Comparison of ENCODE assay signal across 18 mouse cellular contexts in genomic region chr6:52674541-52674940, GRCm38 (mm10). TPM values are rescaled to one million over a fixed set of nuclear protein-coding genes. Genes with fewer than 3 reads are reported as not detected.
DNase-seq lines count a peak whose midpoint lies in the region; ATAC-seq and TF ChIP-seq lines count a peak whose summit lies in the region.
"Had no signal": no experiment of that assay in that cellular context is flagged by ENCODE, and none has a peak within 500 bp of the region (broad histone marks: within the 10 kb centered on the region; RNA-seq: fewer than 3 reads in every experiment).

No protein-coding gene starts in this region.

- H3K36me3 ChIP-seq in forebrain, postnatal 0 days (ENCODE audit: insufficient read depth) = no peaks in the 10 kb centered on the region
- H3K36me3 ChIP-seq in forebrain, embryonic 12.5 days (replicated peaks) = no peaks in the 10 kb centered on the region
- H3K36me3 ChIP-seq in midbrain, embryonic 13.5 days = no peaks in the 10 kb centered on the region
- H3K36me3 ChIP-seq: embryonic facial prominence, embryonic 13.5 days; limb, embryonic 15.5 days; midbrain, embryonic 12.5 days had no signal

- no peak overlapping the region for H3K9ac ChIP-seq in forebrain, postnatal 0 days
- H3K9ac ChIP-seq in forebrain, embryonic 12.5 days = no peak overlapping the region
- H3K9ac ChIP-seq in midbrain, embryonic 13.5 days (replicated peaks) = no peak overlapping the region
- H3K9ac ChIP-seq: embryonic facial prominence, embryonic 13.5 days; limb, embryonic 15.5 days; liver, postnatal 0 days; midbrain, embryonic 12.5 days had no signal

- H3K9me3 ChIP-seq in forebrain, postnatal 0 days (ENCODE audit: low read length) = no peaks in the 10 kb centered on the region
- no peaks in the 10 kb centered on the region for H3K9me3 ChIP-seq in forebrain, embryonic 12.5 days
- no peaks in the 10 kb centered on the region for H3K9me3 ChIP-seq in midbrain, embryonic 13.5 days
- H3K9me3 ChIP-seq: embryonic facial prominence, embryonic 13.5 days; limb, embryonic 15.5 days; midbrain, embryonic 12.5 days had no signal

- intact Hi-C loops in left cerebral cortex, postnatal 4 days (cut with DNase I) = no loop called here
- intact Hi-C loops in left cerebral cortex, postnatal 14 days (cut with DNase I) = no loop called here

- H3K27ac ChIP-seq in forebrain, postnatal 0 days (ENCODE audit: low read depth, low read length) = no peak overlapping the region
- H3K27ac ChIP-seq in forebrain, embryonic 12.5 days = no peak overlapping the region
- no peak overlapping the region for H3K27ac ChIP-seq in midbrain, embryonic 13.5 days
- H3K27ac ChIP-seq: embryonic facial prominence, embryonic 13.5 days; layer of hippocampus, adult 2 months; midbrain, embryonic 12.5 days had no signal

- no peak overlapping the region for H3K4me3 ChIP-seq in forebrain, postnatal 0 days (ENCODE audit: low read depth, low read length)
- no peak overlapping the region for H3K4me3 ChIP-seq in forebrain, embryonic 12.5 days (replicated peaks)
- no peak overlapping the region for H3K4me3 ChIP-seq in midbrain, embryonic 13.5 days (replicated peaks)
- H3K4me3 ChIP-seq: embryonic facial prominence, embryonic 13.5 days; layer of hippocampus, adult 2 months; limb, embryonic 15.5 days; midbrain, embryonic 12.5 days; myocyte had no signal

- DNase-seq in forebrain, postnatal 0 days = peak; percentile 21
- DNase-seq in left cerebral cortex, postnatal 4 days = peak; percentile 11
- DNase-seq in left cerebral cortex, postnatal 14 days (ENCODE audit: low spot score in 2 of 2) = no peak
- DNase-seq in ZHBTc4 (ENCODE audit: low read depth, low spot score) = peak; percentile 32
- peak; percentile 57 for DNase-seq in kidney, postnatal 10 days
- no peak for DNase-seq in spleen, postnatal 10 days (ENCODE audit: low spot score in 2 of 2)
- DNase-seq: adrenal gland, postnatal 36 days; heart, postnatal 14 days; liver, postnatal 0 days; lung, postnatal 36 days had no signal

- H3K4me1 ChIP-seq in forebrain, postnatal 0 days (ENCODE audit: insufficient read depth) = no peaks in the 10 kb centered on the region
- H3K4me1 ChIP-seq in forebrain, embryonic 12.5 days = no peaks in the 10 kb centered on the region; the same call in 1 of the 2 replicates
- H3K4me1 ChIP-seq in midbrain, embryonic 13.5 days (replicated peaks) = no peaks in the 10 kb centered on the region
- H3K4me1 ChIP-seq: embryonic facial prominence, embryonic 13.5 days; midbrain, embryonic 12.5 days had no signal

- 55% methylated on average over 12 of the region's 12 CpGs for WGBS in forebrain, postnatal 0 days
- WGBS in forebrain, embryonic 12.5 days = 83% methylated on average over 12 of the region's 12 CpGs
- 82% methylated on average over 12 of the region's 12 CpGs for WGBS in midbrain, embryonic 13.5 days

- H3K4me2 ChIP-seq in forebrain, postnatal 0 days (ENCODE audit: low read depth) = no peak overlapping the region
- H3K4me2 ChIP-seq in forebrain, embryonic 12.5 days = no peak overlapping the region
- H3K4me2 ChIP-seq in midbrain, embryonic 13.5 days (replicated peaks) = no peak overlapping the region
- H3K4me2 ChIP-seq: embryonic facial prominence, embryonic 13.5 days; limb, embryonic 15.5 days; midbrain, embryonic 12.5 days had no signal

- ATAC-seq in forebrain, postnatal 0 days = no peak
- no peak for ATAC-seq in forebrain, embryonic 12.5 days (ENCODE audit: low FRiP score)
- ATAC-seq in midbrain, embryonic 13.5 days = no peak
- ATAC-seq: hindbrain, postnatal 0 days; liver, postnatal 0 days had no signal

- no peaks in the 10 kb centered on the region for H3K27me3 ChIP-seq in forebrain, postnatal 0 days (ENCODE audit: insufficient read depth, low read length)
- no peaks in the 10 kb centered on the region for H3K27me3 ChIP-seq in forebrain, embryonic 12.5 days
- H3K27me3 ChIP-seq in midbrain, embryonic 13.5 days = no peaks in the 10 kb centered on the region
- H3K27me3 ChIP-seq: embryonic facial prominence, embryonic 13.5 days; limb, embryonic 15.5 days; midbrain, embryonic 12.5 days had no signal

- no peak for TF ChIP-seq CTCF in forebrain, postnatal 0 days (IDR thresholded peaks at IDR 0.05; ENCODE audit: low read depth)

RNA-seq across cellular contexts. Expression of gene Hibadh, which starts 34.4 kb away (rescaled TPM):
- 28.5 and 29.0 TPM in 2 replicates for total RNA-seq in forebrain, postnatal 0 days (2014; rRNA removed)
- polyA plus RNA-seq in forebrain, postnatal 0 days (2015; fragmentation: Nextera tagmentation; extraction: Ambion mirVana) = 44.8 and 50.9 TPM in 2 replicates
- 58.6 and 58.7 TPM in 2 replicates for polyA plus RNA-seq in forebrain, embryonic 12.5 days (2016; fragmentation: Nextera tagmentation; extraction: Ambion mirVana)
- total RNA-seq in left cerebral cortex, postnatal 4 days (2021) = 10 to 100 TPM; 31.2 to 32.2 TPM
- 10 to 100 TPM; 38.3 to 40.6 TPM for total RNA-seq in left cerebral cortex, postnatal 14 days (2021)
- polyA plus RNA-seq in midbrain, embryonic 13.5 days (2015; fragmentation: Nextera tagmentation; extraction: Ambion mirVana) = 54.1 and 55.0 TPM in 2 replicates

RNA-seq across cellular contexts. Expression of gene Tax1bp1, which starts 39.0 kb away (rescaled TPM):
- total RNA-seq in forebrain, postnatal 0 days (2014; rRNA removed) = 86.2 and 101 TPM in 2 replicates
- 135 and 155 TPM in 2 replicates for polyA plus RNA-seq in forebrain, postnatal 0 days (2015; fragmentation: Nextera tagmentation; extraction: Ambion mirVana)
- polyA plus RNA-seq in forebrain, embryonic 12.5 days (2016; fragmentation: Nextera tagmentation; extraction: Ambion mirVana) = 137 TPM in 2 replicates
- 100 to 1,000 TPM; 106 to 109 TPM for total RNA-seq in left cerebral cortex, postnatal 4 days (2021)
- 100 to 1,000 TPM; 114 to 118 TPM for total RNA-seq in left cerebral cortex, postnatal 14 days (2021)
- polyA plus RNA-seq in midbrain, embryonic 13.5 days (2015; fragmentation: Nextera tagmentation; extraction: Ambion mirVana) = 168 and 174 TPM in 2 replicates

Comparison
In these comparisons a context has a peak if more than half of its experiments do, and no peak if none do; other contexts are left out.
1. DNase-seq: peak in forebrain, postnatal 0 days (single experiment), left cerebral cortex, postnatal 4 days (single experiment), ZHBTc4 (single experiment) and kidney, postnatal 10 days (single experiment); none in left cerebral cortex, postnatal 14 days (0 of 2) and spleen, postnatal 10 days (0 of 2).